Mouse (Mus musculus) midbrain, postnatal 0 days (tissue): Measurements from ENCODE around the gene Ms4a15. TPM values are rescaled to one million over a fixed set of nuclear protein-coding genes. Genes with fewer than 3 reads are reported as not detected.

Source experiments
- ATAC-seq: fragments of 200-750 bp; cut with Nextera tagmentation; 2 replicates; pipeline ENCODE4 v1.8.0; 2017; ENCODE audit warnings: moderate number of reproducible peaks, mild to moderate bottlenecking, moderate TSS enrichment, moderate library complexity; ENCODE audit not compliant: low FRiP score
- DNase-seq: peaks from one replicate; pipeline ENCODE4 v3.0.0-alpha.2; 2015; ENCODE audit warnings: low spot score
- H3K27ac ChIP-seq: fragments of 300-500 bp; sonication (generic); 2 replicates; pipeline ENCODE4 v1.5.1; 2014; ENCODE audit warnings: low read depth, mild to moderate bottlenecking, low read length, mixed read lengths
- H3K27me3 ChIP-seq: fragments of 300-500 bp; sonication (generic); 2 replicates; pipeline ENCODE4 v1.6.1; 2014; ENCODE audit warnings: low read length, control low read depth, mixed read lengths; ENCODE audit not compliant: insufficient read depth
- H3K36me3 ChIP-seq: fragments of 300-500 bp; sonication (generic); 2 replicates; pipeline ENCODE4 v1.6.1; 2014; ENCODE audit warnings: low read length, control low read depth, mixed read lengths; ENCODE audit not compliant: insufficient read depth
- H3K4me1 ChIP-seq: fragments of 300-500 bp; sonication (generic); 2 replicates; pipeline ENCODE4 v1.6.1; 2014; ENCODE audit warnings: mild to moderate bottlenecking, control low read depth, antibody characterized with exemption, low read length, mixed read lengths; ENCODE audit not compliant: insufficient read depth
- H3K4me2 ChIP-seq: fragments of 300-500 bp; sonication (generic); 2 replicates; pipeline ENCODE4 v1.6.1; 2014; ENCODE audit warnings: low read depth, mild to moderate bottlenecking, low read length, mixed read lengths; ENCODE audit not compliant: poor library complexity, severe bottlenecking
- H3K4me3 ChIP-seq: fragments of 300-500 bp; sonication (generic); 2 replicates; pipeline ENCODE4 v1.5.1; 2014; ENCODE audit warnings: low read depth, mild to moderate bottlenecking, low read length, moderate library complexity
- H3K9ac ChIP-seq: fragments of 300-500 bp; sonication (generic); replicated peaks from 2 replicates; pipeline ENCODE4 v1.6.1; 2014; ENCODE audit warnings: mild to moderate bottlenecking, low read length, moderate library complexity, mixed read lengths; ENCODE audit not compliant: poor library complexity, severe bottlenecking
- H3K9me3 ChIP-seq: fragments of 300-500 bp; sonication (generic); 2 replicates; pipeline ENCODE4 v1.6.1; 2016; ENCODE audit warnings: low read length, control low read depth
- CTCF ChIP-seq: IDR thresholded peaks from 2 replicates; pipeline ENCODE4 v1.5.1; 2016; ENCODE audit warnings: antibody characterized with exemption, mild to moderate bottlenecking
- WGBS: fragments of 180-500 bp; shearing (Covaris S2); extraction: QIAGEN DNeasy Blood & Tissue Kit; methylation state at CpG from one replicate; pipeline ENCODE4 v1.1.7; 2014; 5-methylcytosine and 5-hydroxymethylcytosine counted together
- polyA plus RNA-seq: library from polyadenylated mRNA; unstranded; fragments of >200 nt; fragmentation: Nextera tagmentation; extraction: Ambion mirVana; gene quantifications from 2 replicates; pipeline ENCODE4 v1.2.1, GENCODE M21; 2015
- total RNA-seq: library from RNA; depleted of rRNA; stranded (reverse); fragments of >200 nt; gene quantifications from 2 replicates; pipeline ENCODE4 v1.2.3, GENCODE M21; 2014

Gene Ms4a15
- total and polyA plus RNA-seq, 2 experiments from 2014 or later = 0.09 TPM; not detected in 1

DNA sequence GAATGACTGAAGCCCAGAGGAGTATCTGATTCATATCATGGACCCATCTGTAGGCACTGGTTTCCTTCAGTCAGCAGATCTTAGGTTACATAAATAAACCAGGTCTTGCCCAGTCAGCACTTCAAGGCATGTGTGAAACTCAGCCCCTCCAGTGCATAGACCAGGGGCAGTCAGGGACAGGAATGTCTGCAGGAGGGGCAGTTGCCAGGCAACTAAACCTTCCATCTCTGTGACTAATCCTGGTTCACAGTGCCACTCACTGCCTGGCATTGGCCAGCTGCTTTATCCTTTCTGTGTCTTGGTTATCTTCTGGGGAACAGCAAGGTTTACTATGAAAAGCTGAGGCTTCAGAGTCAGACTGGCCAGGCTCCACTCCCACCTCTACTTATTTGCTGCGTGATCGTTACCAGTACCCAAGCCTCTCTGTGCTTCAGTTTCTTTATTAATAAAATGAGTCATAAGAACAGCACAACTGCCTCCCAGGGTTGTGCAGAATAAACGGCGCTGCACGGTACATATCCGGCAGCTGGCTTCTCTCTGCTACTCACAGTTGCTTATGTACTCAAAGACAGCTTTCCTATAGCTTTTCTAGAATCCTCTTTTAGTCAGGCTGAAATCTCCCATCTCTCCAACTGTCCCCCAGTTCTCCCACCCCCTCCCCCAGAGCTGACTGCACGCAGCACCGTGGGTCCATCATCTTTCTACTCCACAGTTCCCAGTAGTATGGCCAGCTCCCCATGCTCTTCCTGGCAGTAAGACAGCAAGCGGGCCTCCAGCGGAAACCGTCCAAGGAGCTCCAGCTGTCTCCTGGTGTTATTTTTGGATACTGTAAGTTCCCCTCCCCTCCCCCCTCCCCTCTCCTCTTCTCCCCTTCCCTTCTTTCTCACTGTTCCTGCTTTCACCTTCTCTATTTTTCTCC lies 40.8 kb downstream of the Ms4a15 start:
- no peak overlapping the region for H3K4me3 ChIP-seq
- TF ChIP-seq CTCF = no peak
- WGBS = 36% methylated on average over 11 of the region's 11 CpGs
- 0 out of 2 replicates have a peak overlapping the region, but pooled peaks have one; percentile 26 for H3K27ac ChIP-seq
- H3K4me1 ChIP-seq = peaks cover 9% of the 10 kb centered on the region; the same call in 1 of the 2 replicates
- no peaks in the 10 kb centered on the region for H3K27me3 ChIP-seq
- no peaks in the 10 kb centered on the region for H3K9me3 ChIP-seq
- H3K4me2 ChIP-seq = no peak overlapping the region
- DNase-seq (peak; percentile 50), ATAC-seq (no peak)
- H3K36me3 ChIP-seq = no peaks in the 10 kb centered on the region
- no peak overlapping the region for H3K9ac ChIP-seq

DNA sequence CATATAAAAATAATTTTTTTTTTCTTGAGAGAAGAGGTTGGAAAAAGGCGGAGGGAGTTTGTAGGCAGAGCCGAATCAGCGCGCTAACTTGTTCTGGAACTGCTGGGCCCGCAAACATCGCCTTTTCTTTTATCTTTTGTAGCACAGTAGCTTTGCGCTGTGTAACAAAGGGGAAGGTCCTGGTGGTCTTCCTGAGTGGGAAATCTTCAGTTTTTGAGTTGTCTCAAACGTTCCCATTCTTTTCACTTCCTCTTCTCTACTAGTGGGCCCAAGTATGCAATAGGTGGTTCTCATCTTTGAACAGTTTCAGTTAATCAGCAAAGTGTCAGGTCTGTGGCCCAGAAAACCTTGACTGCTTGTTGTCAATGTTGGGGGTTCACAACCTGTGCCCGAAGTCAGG lies 43.5 kb downstream of the Ms4a15 start:
- 35% methylated on average over 9 of the region's 9 CpGs for WGBS

DNA sequence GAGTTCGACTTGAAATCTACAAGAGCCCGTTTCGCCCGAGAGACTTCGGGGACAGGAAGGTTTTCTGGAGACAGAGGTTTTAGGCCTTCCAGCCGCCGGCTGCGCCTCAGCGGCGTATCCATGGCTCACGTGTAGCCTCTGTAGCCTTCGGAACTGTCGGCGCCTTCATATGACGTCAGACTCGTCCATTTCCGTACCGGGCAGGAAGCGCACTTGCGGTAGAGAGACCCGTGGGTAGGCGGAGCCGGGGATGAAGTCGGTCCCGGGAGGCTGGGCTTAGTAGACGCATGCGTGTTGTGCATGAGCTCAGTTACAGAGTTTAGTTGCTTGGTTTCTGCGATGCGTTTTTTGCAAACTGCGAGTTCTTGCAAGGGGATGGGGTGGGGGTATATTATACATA lies 43.9 kb downstream of the Ms4a15 start, which contains the start of gene Ccdc86:
TSS of gene Ccdc86 (minus strand) at position 155 of the 400 bp plus-strand sequence.
- Histone ChIP-seq H3K9ac (peak within 1 kb of the TSS; percentile 80), H3K27me3 (no peaks in the 10 kb centered on the region), H3K4me1 (peaks cover 17% of the 10 kb centered on the region; the same call in 1 of the 2 replicates), H3K27ac (0 out of 2 replicates have a peak within 1 kb of the TSS, but pooled peaks have one; percentile 18), H3K9me3 (no peaks in the 10 kb centered on the region), H3K4me2 (peak within 1 kb of the TSS; percentile 100), H3K36me3 (peaks cover 12% of the 10 kb centered on the region), H3K4me3 (peak within 1 kb of the TSS; percentile 78)
- DNase-seq (peak; percentile 99), ATAC-seq (peak; percentile 97)
- no peak for TF ChIP-seq CTCF
- 0% methylated on average over 30 of the region's 30 CpGs for WGBS

More for the DNA sequence above, 43.5 kb downstream of the Ms4a15 start:
- peak; percentile 18 for DNase-seq
- peak; percentile 20; the same call in 1 of the 2 replicates for ATAC-seq
- Histone ChIP-seq H3K9me3 (no peaks in the 10 kb centered on the region), H3K27ac (0 out of 2 replicates have a peak overlapping the region, but pooled peaks have one; percentile 18), H3K4me1 (peaks cover 17% of the 10 kb centered on the region; the same call in 1 of the 2 replicates), H3K27me3 (no peaks in the 10 kb centered on the region), H3K36me3 (peaks cover 7% of the 10 kb centered on the region), H3K9ac (no peak overlapping the region; the same call in 1 of the 2 replicates), H3K4me3 (peak overlapping the region; percentile 78), H3K4me2 (peak overlapping the region; percentile 100)
- TF ChIP-seq CTCF = no peak

DNA sequence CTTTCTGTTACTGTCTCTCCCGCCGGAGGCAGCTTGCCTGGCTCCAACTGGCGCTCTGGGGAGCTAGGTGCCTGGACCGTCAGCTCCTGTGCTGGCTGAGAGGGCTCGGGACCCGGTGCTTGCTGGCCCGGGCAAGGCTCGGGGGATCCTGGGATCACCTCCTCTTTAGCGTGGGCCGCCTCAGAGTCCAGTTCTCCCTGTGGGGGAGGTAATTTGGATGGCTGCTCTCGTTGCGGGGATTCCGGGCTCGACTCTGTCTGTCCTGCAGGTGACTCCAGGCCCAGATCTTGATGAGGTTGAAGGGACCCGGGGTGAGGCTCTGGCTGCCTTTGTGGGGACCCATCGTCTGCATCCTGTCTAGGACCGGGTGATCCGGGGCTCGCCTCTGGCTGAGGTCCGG lies 44.6 kb downstream of the Ms4a15 start:
- Histone ChIP-seq H3K36me3 (peaks cover 17% of the 10 kb centered on the region), H3K9ac (peak overlapping the region; percentile 80), H3K27ac (no peak overlapping the region), H3K4me3 (peak overlapping the region; percentile 78), H3K4me2 (peak overlapping the region; percentile 100), H3K9me3 (no peaks in the 10 kb centered on the region), H3K27me3 (no peaks in the 10 kb centered on the region), H3K4me1 (peaks cover 17% of the 10 kb centered on the region; the same call in 1 of the 2 replicates)
- WGBS = under 1% methylated on average over 20 of the region's 20 CpGs
- DNase-seq (no peak), ATAC-seq (0 out of 2 replicates have a peak, but pooled peaks have one; percentile 1)
- no peak for TF ChIP-seq CTCF

DNA sequence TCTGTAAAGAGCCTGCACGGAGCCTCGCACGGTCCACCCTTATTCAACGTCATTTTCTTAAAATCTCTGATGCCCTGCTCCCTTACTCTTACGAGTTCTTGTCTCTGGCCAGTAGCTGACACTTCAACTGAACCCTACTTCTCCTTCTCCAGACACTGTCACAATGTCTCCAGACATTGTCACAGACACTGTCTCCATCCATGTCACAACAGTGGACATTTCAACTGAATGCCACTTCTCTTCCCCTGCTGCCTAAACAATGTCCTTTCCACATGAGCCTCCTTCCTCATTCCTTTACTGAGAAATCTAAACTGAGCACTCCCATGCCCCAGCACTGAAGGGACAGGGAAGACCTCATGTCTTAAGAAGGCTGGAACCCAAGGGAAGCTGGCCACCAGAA lies 45.8 kb downstream of the Ms4a15 start:
- Histone ChIP-seq H3K4me3 (peak overlapping the region; percentile 78), H3K27me3 (no peaks in the 10 kb centered on the region), H3K36me3 (peaks cover 25% of the 10 kb centered on the region), H3K9me3 (no peaks in the 10 kb centered on the region), H3K4me2 (peak overlapping the region; percentile 100), H3K4me1 (peaks cover 17% of the 10 kb centered on the region; the same call in 1 of the 2 replicates), H3K9ac (peak overlapping the region; percentile 80), H3K27ac (no peak overlapping the region)
- TF ChIP-seq CTCF = no peak
- ATAC-seq (no peak), DNase-seq (no peak)
- 92% methylated on average over 5 of the region's 5 CpGs for WGBS
